Mouse (Mus musculus) neutrophil, adult 5-6 weeks (primary cell): ENCODE data around the gene Dpp6. TPM values are rescaled to one million over a fixed set of nuclear protein-coding genes. Genes with fewer than 3 reads are reported as not detected.

Source experiments
- ATAC-seq: fragments of 151-379, 151-347 bp; 2 replicates; pipeline ENCODE4 v1.8.0; 2017; ENCODE audit warnings: mild to moderate bottlenecking, moderate TSS enrichment; ENCODE audit not compliant: insufficient number of reproducible peaks, poor library complexity, low FRiP score, severe bottlenecking; ENCODE audit errors: extremely low read depth
- total RNA-seq: library from RNA; stranded (forward); fragments of 200-1000 nt; gene quantifications from 2 replicates; pipeline ENCODE4 v1.2.3, GENCODE M21; 2017

Dpp6 gene
- total RNA-seq, 1 experiment from 2014 or later, result not detected

- no peak for ATAC-seq
Observed at GRCm38 (mm10) chr5:27322895-27323792, 506.1 kb downstream of the Dpp6 start.

- ATAC-seq, result no peak
Observed at GRCm38 (mm10) chr5:27324346-27324928, 507.4 kb downstream of the Dpp6 start.

GRCm38 (mm10) chr5:27336698-27337097 is 519.7 kb downstream of the Dpp6 start:
- ATAC-seq, result no peak

GRCm38 (mm10) chr5:27339196-27340030 is 522.4 kb downstream of the Dpp6 start:
- no peak for ATAC-seq

GRCm38 (mm10) chr5:27342276-27342675 is 525.3 kb downstream of the Dpp6 start:
- no peak for ATAC-seq

GRCm38 (mm10) chr5:27343626-27344025 is 526.6 kb downstream of the Dpp6 start:
- no peak for ATAC-seq

GRCm38 (mm10) chr5:27348181-27349095 is 531.4 kb downstream of the Dpp6 start:
- no peak for ATAC-seq

GRCm38 (mm10) chr5:27357630-27358029 is 540.6 kb downstream of the Dpp6 start:
- no peak for ATAC-seq

- ATAC-seq, result no peak
Observed at GRCm38 (mm10) chr5:27365946-27366345, 548.9 kb downstream of the Dpp6 start.

GRCm38 (mm10) chr5:27370814-27371213 is 553.8 kb downstream of the Dpp6 start:
- ATAC-seq, result no peak

- ATAC-seq, result no peak
Observed at GRCm38 (mm10) chr5:27373931-27374330, 556.9 kb downstream of the Dpp6 start.

GRCm38 (mm10) chr5:27375841-27376240 is 558.8 kb downstream of the Dpp6 start:
- ATAC-seq, result no peak

- ATAC-seq, result no peak
Observed at GRCm38 (mm10) chr5:27380656-27381385, 563.8 kb downstream of the Dpp6 start.

GRCm38 (mm10) chr5:27398371-27398770 is 581.4 kb downstream of the Dpp6 start:
- ATAC-seq, result no peak

- no peak for ATAC-seq
Observed at GRCm38 (mm10) chr5:27399111-27399510, 582.1 kb downstream of the Dpp6 start.

GRCm38 (mm10) chr5:27402616-27403015 is 585.6 kb downstream of the Dpp6 start:
- no peak for ATAC-seq

- no peak for ATAC-seq
Observed at GRCm38 (mm10) chr5:27408854-27409253, 591.9 kb downstream of the Dpp6 start.

- ATAC-seq, result no peak
Observed at GRCm38 (mm10) chr5:27413023-27413422, 596.0 kb downstream of the Dpp6 start.
